Mouse (Mus musculus) forebrain, embryonic 10.5 days (tissue): ENCODE measurements around the gene Slc28a1. TPM values are rescaled to one million over a fixed set of nuclear protein-coding genes. Genes with fewer than 3 reads are reported as not detected.

Experiments
- DNase-seq: peaks from one replicate; pipeline ENCODE4 v3.0.0-alpha.2; 2017; ENCODE audit warnings: low spot score; ENCODE audit errors: extremely low spot score
- H3K27ac ChIP-seq: fragments of 300-500 bp; sonication (generic); 2 replicates; pipeline ENCODE4 v1.5.1; 2016; ENCODE audit warnings: mild to moderate bottlenecking
- H3K27me3 ChIP-seq: fragments of 300-500 bp; sonication (generic); 2 replicates; pipeline ENCODE4 v1.6.1; 2016; ENCODE audit warnings: mild to moderate bottlenecking; ENCODE audit not compliant: poor library complexity, severe bottlenecking
- H3K36me3 ChIP-seq: fragments of 300-500 bp; sonication (generic); replicated peaks from 2 replicates; pipeline ENCODE4 v1.6.1; 2016; ENCODE audit warnings: mild to moderate bottlenecking, moderate library complexity
- H3K4me1 ChIP-seq: fragments of 300-500 bp; sonication (generic); 2 replicates; pipeline ENCODE4 v1.6.1; 2016
- H3K4me3 ChIP-seq: fragments of 300-500 bp; sonication (generic); 2 replicates; pipeline ENCODE4 v1.5.1; 2016; ENCODE audit warnings: mild to moderate bottlenecking, moderate library complexity
- H3K9me3 ChIP-seq: fragments of 300-500 bp; sonication (generic); 2 replicates; pipeline ENCODE4 v1.6.1; 2016; ENCODE audit warnings: mild to moderate bottlenecking, moderate library complexity
- WGBS: fragments of 180-500 bp; shearing (Covaris S2); methylation state at CpG from one replicate; pipeline ENCODE4 v1.1.7; 2016; 5-methylcytosine and 5-hydroxymethylcytosine counted together
- polyA plus RNA-seq: library from polyadenylated mRNA; unstranded; fragments of >200 nt; fragmentation: Nextera tagmentation; extraction: Ambion mirVana; gene quantifications from 2 replicates; pipeline ENCODE4 v1.2.1, GENCODE M21; 2016

The Slc28a1 gene
- 0.10 TPM in 1 of 2 replicates, not detected in the other for polyA plus RNA-seq

- no peak within 1 kb of the TSS for H3K4me3 ChIP-seq
- no peak for DNase-seq
- H3K9me3 ChIP-seq, result no peaks in the 10 kb centered on the region
- H3K36me3 ChIP-seq, result no peaks in the 10 kb centered on the region
- H3K4me1 ChIP-seq, result 0 out of 2 replicates have a peak, but pooled peaks cover 6% of the 10 kb centered on the region
- 81% methylated on average over 6 of the region's 6 CpGs for WGBS
- no peak within 1 kb of the TSS for H3K27ac ChIP-seq
- no peaks in the 10 kb centered on the region; the same call in 1 of the 2 replicates for H3K27me3 ChIP-seq
These were observed at the start of gene Slc28a1 for GRCm38 (mm10) chr7:81114555-81114954. Gene Slc28a1 (plus strand): TSS chr7:81114799.

DNA sequence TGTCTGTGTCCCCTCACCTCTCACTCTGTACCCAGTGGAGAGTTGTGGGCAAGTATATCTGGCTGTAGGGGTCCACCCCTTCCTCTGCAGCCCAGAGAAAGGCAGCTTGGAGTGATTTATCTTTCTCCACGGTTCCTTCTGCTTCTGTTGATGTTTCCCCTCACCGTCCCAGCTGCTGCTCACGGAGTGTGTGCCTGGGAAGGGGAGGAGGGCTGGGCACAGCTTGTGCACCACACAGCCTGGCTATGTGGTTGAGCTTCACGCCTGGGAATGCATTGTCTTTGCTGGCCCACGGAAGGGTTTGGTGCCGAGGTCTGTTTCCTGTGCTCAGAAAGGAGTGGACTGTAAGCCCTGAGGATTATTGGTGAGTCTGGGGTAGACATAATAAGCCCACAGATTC, 47.9 kb upstream of the Slc28a1 start:
- no peak overlapping the region for H3K4me3 ChIP-seq
- H3K27me3 ChIP-seq, result no peaks in the 10 kb centered on the region
- WGBS, result 67% methylated on average over 6 of the region's 6 CpGs
- H3K9me3 ChIP-seq, result no peaks in the 10 kb centered on the region
- H3K36me3 ChIP-seq, result no peaks in the 10 kb centered on the region
- H3K27ac ChIP-seq, result no peak overlapping the region
- DNase-seq, result no peak
- peaks cover 8% of the 10 kb centered on the region; the same call in 1 of the 2 replicates for H3K4me1 ChIP-seq

- Histone ChIP-seq H3K4me1 (peaks cover 19% of the 10 kb centered on the region), H3K27ac (peak overlapping the region; percentile 26; the same call in 1 of the 2 replicates), H3K9me3 (no peaks in the 10 kb centered on the region), H3K27me3 (no peaks in the 10 kb centered on the region), H3K36me3 (no peaks in the 10 kb centered on the region), H3K4me3 (no peak overlapping the region)
- 59% methylated on average over 5 of the region's 5 CpGs for WGBS
- no peak for DNase-seq
These were observed 42.1 kb upstream of the Slc28a1 start for GRCm38 (mm10) chr7:81072463-81072862.

- H3K36me3 ChIP-seq, result no peaks in the 10 kb centered on the region
- 82% methylated on average over 5 of the region's 5 CpGs for WGBS
- no peak overlapping the region for H3K4me3 ChIP-seq
- H3K27ac ChIP-seq, result no peak overlapping the region
- H3K9me3 ChIP-seq, result no peaks in the 10 kb centered on the region
- no peak for DNase-seq
- peaks cover 19% of the 10 kb centered on the region for H3K4me1 ChIP-seq
- H3K27me3 ChIP-seq, result no peaks in the 10 kb centered on the region
These were observed 41.3 kb upstream of the Slc28a1 start for GRCm38 (mm10) chr7:81073273-81073672.

DNA sequence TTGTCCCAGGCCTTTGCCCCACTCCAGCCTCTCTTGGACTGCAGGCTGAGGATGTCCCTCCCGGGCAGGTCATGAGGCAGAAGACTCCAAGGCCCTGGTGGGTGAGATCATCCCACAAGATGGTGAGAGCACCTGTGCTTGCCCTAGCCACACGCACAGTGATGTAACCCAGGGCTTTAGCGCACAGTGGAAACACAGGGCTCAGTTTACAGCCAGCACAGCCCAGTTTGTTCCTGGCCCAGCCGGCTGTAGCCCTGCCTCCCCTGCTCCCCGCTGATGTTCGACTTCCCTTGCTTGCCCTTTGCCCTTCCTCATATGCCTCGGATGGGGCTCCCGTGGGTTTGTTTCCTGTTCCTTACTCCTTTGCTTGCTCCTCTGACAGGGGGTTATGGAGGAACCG, 40.1 kb upstream of the Slc28a1 start:
- DNase-seq, result no peak
- H3K27ac ChIP-seq, result no peak overlapping the region

DNA sequence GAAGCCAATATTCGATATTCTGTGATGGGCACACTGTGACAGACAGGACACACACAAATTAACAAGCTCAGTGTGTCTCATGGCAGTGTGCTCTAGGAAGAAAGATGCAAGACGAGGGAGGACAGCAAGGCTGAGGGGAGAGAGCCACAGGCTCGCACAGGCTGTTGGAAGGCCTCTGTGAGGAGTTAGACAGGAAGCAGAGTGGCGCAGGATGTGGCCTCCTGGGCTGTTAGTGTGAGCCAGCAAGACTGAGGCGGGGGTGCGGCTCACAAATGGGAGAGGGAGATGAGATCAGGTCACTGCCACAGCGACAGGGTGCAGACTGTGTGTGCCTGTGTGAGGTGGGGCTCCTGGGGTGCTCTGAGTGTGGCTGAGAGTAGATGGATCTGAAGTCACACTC, 39.3 kb upstream of the Slc28a1 start:
- no peak for DNase-seq
- H3K4me1 ChIP-seq, result peaks cover 19% of the 10 kb centered on the region
- no peak overlapping the region for H3K4me3 ChIP-seq
- no peaks in the 10 kb centered on the region for H3K9me3 ChIP-seq
- peak overlapping the region; percentile 60; the same call in 1 of the 2 replicates for H3K27ac ChIP-seq
- H3K27me3 ChIP-seq, result no peaks in the 10 kb centered on the region
- no peaks in the 10 kb centered on the region for H3K36me3 ChIP-seq
- 79% methylated on average over 7 of the region's 7 CpGs for WGBS

More for the DNA sequence above, 40.1 kb upstream of the Slc28a1 start:
- peaks cover 19% of the 10 kb centered on the region for H3K4me1 ChIP-seq
- H3K9me3 ChIP-seq, result no peaks in the 10 kb centered on the region
- no peak overlapping the region for H3K4me3 ChIP-seq
- WGBS, result 65% methylated on average over 9 of the region's 9 CpGs
- H3K27me3 ChIP-seq, result no peaks in the 10 kb centered on the region
- H3K36me3 ChIP-seq, result no peaks in the 10 kb centered on the region

DNA sequence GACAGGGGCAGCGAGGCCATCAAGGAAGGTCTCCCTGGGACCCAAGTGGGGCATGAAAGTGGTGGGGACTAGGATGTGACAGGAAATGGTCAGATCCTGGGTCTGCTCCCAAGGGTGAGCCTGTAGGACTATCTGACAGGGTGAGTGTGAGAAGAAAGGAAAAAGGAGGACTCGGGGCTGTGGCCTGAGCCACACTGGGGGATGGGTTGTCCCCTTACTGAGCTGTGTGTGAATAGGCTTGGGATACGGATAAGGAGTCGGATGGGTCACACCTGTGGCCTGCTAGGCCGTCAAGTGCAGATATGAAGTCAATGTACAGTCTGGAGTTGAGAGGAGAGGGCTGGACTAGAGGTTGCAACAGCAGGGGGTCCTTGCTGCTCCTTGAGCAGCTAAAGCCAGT, 38.9 kb upstream of the Slc28a1 start:
- H3K27me3 ChIP-seq, result no peaks in the 10 kb centered on the region
- peaks cover 19% of the 10 kb centered on the region for H3K4me1 ChIP-seq
- H3K27ac ChIP-seq, result peak overlapping the region; percentile 60; the same call in 1 of the 2 replicates
- DNase-seq, result no peak
- H3K9me3 ChIP-seq, result no peaks in the 10 kb centered on the region
- no peaks in the 10 kb centered on the region for H3K36me3 ChIP-seq
- 84% methylated on average over 5 of the region's 5 CpGs for WGBS
- H3K4me3 ChIP-seq, result no peak overlapping the region

GRCm38 (mm10) chr7:81077009-81077408, 37.6 kb upstream of the Slc28a1 start:
- H3K4me1 ChIP-seq, result peaks cover 19% of the 10 kb centered on the region
- H3K4me3 ChIP-seq, result no peak overlapping the region

GRCm38 (mm10) chr7:81078740-81079139, 35.9 kb upstream of the Slc28a1 start:
- Histone ChIP-seq H3K27me3 (no peaks in the 10 kb centered on the region), H3K27ac (no peak overlapping the region), H3K4me1 (peaks cover 12% of the 10 kb centered on the region; the same call in 1 of the 2 replicates), H3K36me3 (no peaks in the 10 kb centered on the region), H3K4me3 (no peak overlapping the region), H3K9me3 (no peaks in the 10 kb centered on the region)
- DNase-seq, result no peak
- whole genome bisulfite sequencing, result 93% methylated on average over 6 of the region's 6 CpGs

More at GRCm38 (mm10) chr7:81077009-81077408, 37.6 kb upstream of the Slc28a1 start:
- Histone ChIP-seq H3K9me3 (no peaks in the 10 kb centered on the region), H3K36me3 (no peaks in the 10 kb centered on the region), H3K27ac (no peak overlapping the region), H3K27me3 (no peaks in the 10 kb centered on the region)
- DNase-seq, result no peak
- WGBS, result 80% methylated on average over 6 of the region's 6 CpGs

GRCm38 (mm10) chr7:81093420-81093965, 21.1 kb upstream of the Slc28a1 start:
- Histone ChIP-seq H3K27me3 (no peaks in the 10 kb centered on the region), H3K4me1 (peaks cover 14% of the 10 kb centered on the region), H3K9me3 (no peaks in the 10 kb centered on the region), H3K4me3 (no peak overlapping the region), H3K36me3 (no peaks in the 10 kb centered on the region), H3K27ac (peak overlapping the region; percentile 65)
- 61% methylated on average over 18 of the region's 18 CpGs for WGBS
- no peak for DNase-seq

DNA sequence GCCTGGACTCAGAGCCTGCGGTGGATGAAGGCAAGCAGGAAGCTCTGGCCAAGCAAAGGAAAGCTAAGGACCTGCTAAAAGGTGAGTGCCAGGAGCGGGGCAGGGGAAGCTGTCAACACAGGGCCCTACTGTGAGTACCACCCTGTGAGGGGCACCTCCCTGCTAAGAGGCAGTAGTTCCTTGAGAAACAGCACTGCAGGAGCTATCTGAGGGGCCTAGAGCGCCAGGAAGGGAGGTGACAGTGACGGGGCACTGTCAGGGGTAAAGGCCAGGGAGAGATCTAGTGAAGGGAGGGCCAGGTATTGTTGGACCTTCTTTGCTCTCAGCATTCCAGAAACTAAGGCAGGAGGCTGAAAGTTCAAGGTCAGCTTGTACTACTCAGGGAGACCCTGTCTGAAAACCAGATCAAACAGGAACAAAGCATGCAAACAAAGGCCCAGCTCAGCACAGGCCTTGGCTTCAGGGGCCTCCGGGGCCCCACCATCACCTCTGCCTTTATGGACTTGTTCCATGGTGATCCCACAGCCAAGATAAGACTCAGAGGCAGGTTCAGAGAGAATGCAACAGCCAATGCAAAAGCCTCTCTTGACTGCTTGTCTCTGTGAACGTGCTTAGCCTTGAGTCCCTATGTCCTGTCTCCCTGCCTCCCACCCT, 20.4 kb upstream of the Slc28a1 start:
- H3K4me3 ChIP-seq, result no peak overlapping the region
- H3K9me3 ChIP-seq, result no peaks in the 10 kb centered on the region
- 75% methylated on average over 6 of the region's 6 CpGs for WGBS
- DNase-seq, result no peak
- no peaks in the 10 kb centered on the region for H3K27me3 ChIP-seq
- peak overlapping the region; percentile 65 for H3K27ac ChIP-seq
- H3K4me1 ChIP-seq, result peaks cover 14% of the 10 kb centered on the region
- no peaks in the 10 kb centered on the region for H3K36me3 ChIP-seq

GRCm38 (mm10) chr7:81100341-81100740, 14.3 kb upstream of the Slc28a1 start:
- no peaks in the 10 kb centered on the region for H3K36me3 ChIP-seq
- H3K4me1 ChIP-seq, result no peaks in the 10 kb centered on the region; the same call in 1 of the 2 replicates
- WGBS, result 90% methylated on average over 5 of the region's 5 CpGs
- H3K9me3 ChIP-seq, result no peaks in the 10 kb centered on the region
- no peak overlapping the region for H3K4me3 ChIP-seq
- H3K27ac ChIP-seq, result no peak overlapping the region
- DNase-seq, result no peak
- H3K27me3 ChIP-seq, result no peaks in the 10 kb centered on the region

DNA sequence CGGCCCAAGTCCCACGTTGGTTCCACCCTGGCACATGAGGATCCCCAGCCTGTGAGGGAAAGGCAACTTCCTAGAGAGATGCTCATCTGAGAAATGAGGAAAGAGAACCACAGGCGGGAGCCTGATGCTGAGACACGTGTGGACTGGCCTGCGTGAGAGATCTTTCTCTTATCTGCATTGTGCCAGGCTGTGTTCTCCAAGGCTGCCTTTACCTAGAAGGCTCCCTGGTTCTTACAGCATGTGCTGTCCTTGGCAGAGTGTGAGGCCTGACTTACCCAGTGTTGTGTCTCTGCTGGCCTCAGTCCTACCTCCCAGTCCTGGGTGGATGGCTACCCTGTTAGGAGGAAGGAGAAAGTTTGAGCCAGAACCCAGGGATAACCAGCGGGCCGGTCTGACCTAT, 11.7 kb upstream of the Slc28a1 start:
- no peaks in the 10 kb centered on the region for H3K36me3 ChIP-seq
- peaks cover 2% of the 10 kb centered on the region; the same call in 1 of the 2 replicates for H3K4me1 ChIP-seq
- no peaks in the 10 kb centered on the region for H3K9me3 ChIP-seq
- H3K27me3 ChIP-seq, result no peaks in the 10 kb centered on the region
- WGBS, result 93% methylated on average over 7 of the region's 7 CpGs
- H3K27ac ChIP-seq, result no peak overlapping the region
- DNase-seq, result no peak
- H3K4me3 ChIP-seq, result no peak overlapping the region
